Mouse (Mus musculus): ENCODE results near the gene Wfdc3.

DNA sequence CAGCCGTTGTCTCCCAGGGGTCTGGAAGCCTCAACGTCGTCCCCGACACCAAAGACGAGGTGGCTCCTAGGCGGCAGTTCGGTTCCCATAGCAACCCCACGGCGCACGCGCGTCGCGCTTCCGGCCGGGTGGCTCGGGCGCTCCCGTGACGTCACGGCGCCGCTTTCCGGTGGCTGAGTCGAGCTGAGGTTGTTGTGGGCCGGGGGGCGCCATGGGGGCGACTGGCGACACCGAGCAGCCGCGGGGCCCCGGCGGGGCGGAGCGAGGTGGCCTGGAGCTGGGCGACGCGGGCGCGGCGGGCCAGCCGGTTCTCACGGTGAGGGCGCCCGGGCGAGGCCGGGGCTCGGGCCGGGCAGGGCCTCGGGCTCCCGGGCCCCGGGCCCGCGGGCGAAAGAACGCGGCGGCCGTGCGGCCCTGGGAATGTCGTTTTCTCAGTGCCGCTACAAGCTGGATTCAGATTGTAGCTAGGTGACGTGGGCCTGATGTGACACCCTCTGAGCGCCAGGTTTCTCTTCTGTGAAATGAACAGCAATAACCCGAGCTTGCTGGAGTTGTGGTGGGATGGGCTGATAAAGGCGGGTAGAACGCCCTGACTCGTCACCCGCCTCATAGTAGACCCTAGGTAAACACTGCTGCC is at the start of gene Wfdc3, which contains the start of gene Dnttip1:
- TF ChIP-seq POLR2A (IDR thresholded peaks at IDR 0.05; ENCODE audit: borderline replicate concordance, low read depth, low read length) (no peak), CTCF (IDR thresholded peaks at IDR 0.05; ENCODE audit: low read depth, low read length) (no peak)

All from bone marrow macrophage, adult 2 months (primary cell).